In genomic region chr14:17917899-17918298, GRCm38 (mm10) we compare ENCODE assay signal across 11 mouse cellular contexts.
DNase-seq lines count a peak whose midpoint lies in the region; ATAC-seq and TF ChIP-seq lines count a peak whose summit lies in the region.
"Had no signal": no experiment of that assay in that cellular context is flagged by ENCODE, and none has a peak within 500 bp of the region (broad histone marks: within the 10 kb centered on the region; RNA-seq: fewer than 3 reads in every experiment).

No protein-coding gene starts in this region.

- WGBS in lung, embryonic 14.5 days: 37% methylated on average over 3 of the region's 3 CpGs
- WGBS in lung, adult 2 months: 29% methylated on average over 3 of the region's 3 CpGs
- 18% methylated on average over 3 of the region's 3 CpGs for whole genome bisulfite sequencing in forebrain, postnatal 0 days
- 15% methylated on average over 3 of the region's 3 CpGs for WGBS in midbrain, postnatal 0 days

- H3K4me1 ChIP-seq in lung, embryonic 14.5 days (ENCODE audit: insufficient read depth): no peaks in the 10 kb centered on the region
- H3K4me1 ChIP-seq in lung, adult 2 months (ENCODE audit: control insufficient read depth, insufficient read depth, low read length): no peaks in the 10 kb centered on the region
- H3K4me1 ChIP-seq in forebrain, postnatal 0 days (ENCODE audit: insufficient read depth): no peaks in the 10 kb centered on the region
- H3K4me1 ChIP-seq in midbrain, postnatal 0 days (ENCODE audit: insufficient read depth, low read length): no peaks in the 10 kb centered on the region

- no peaks in the 10 kb centered on the region for H3K9me3 ChIP-seq in lung, embryonic 14.5 days (ENCODE audit: low read depth, low read length)
- no peaks in the 10 kb centered on the region for H3K9me3 ChIP-seq in forebrain, postnatal 0 days (ENCODE audit: low read length)
- H3K9me3 ChIP-seq in midbrain, postnatal 0 days (ENCODE audit: low read length): no peaks in the 10 kb centered on the region
- H3K9me3 ChIP-seq: liver, embryonic 13.5 days had no signal

- no peak overlapping the region for H3K4me2 ChIP-seq in lung, embryonic 14.5 days
- no peak overlapping the region for H3K4me2 ChIP-seq in forebrain, postnatal 0 days (ENCODE audit: low read depth)
- H3K4me2 ChIP-seq in midbrain, postnatal 0 days (ENCODE audit: low read depth, low read length, poor library complexity, severe bottlenecking): no peak overlapping the region
- H3K4me2 ChIP-seq: liver, embryonic 13.5 days had no signal

- H3K27ac ChIP-seq in lung, embryonic 14.5 days (ENCODE audit: low read depth): no peak overlapping the region
- H3K27ac ChIP-seq in forebrain, postnatal 0 days (ENCODE audit: low read depth, low read length): no peak overlapping the region
- H3K27ac ChIP-seq in midbrain, postnatal 0 days (ENCODE audit: low read depth, low read length): no peak overlapping the region
- H3K27ac ChIP-seq: liver, embryonic 13.5 days had no signal

- TF ChIP-seq CTCF in lung, embryonic 14.5 days (IDR thresholded peaks at IDR 0.05; ENCODE audit: low read depth): no peak
- no peak for TF ChIP-seq CTCF in lung, adult 2 months (IDR thresholded peaks at IDR 0.05; ENCODE audit: insufficient read depth, low read length)
- no peak for TF ChIP-seq CTCF in forebrain, postnatal 0 days (IDR thresholded peaks at IDR 0.05; ENCODE audit: low read depth)
- no peak for TF ChIP-seq CTCF in midbrain, postnatal 0 days (IDR thresholded peaks at IDR 0.05)

- DNase-seq in lung, embryonic 14.5 days: peak; percentile 36
- no peak for DNase-seq in lung, adult 2 months
- no peak for DNase-seq in forebrain, postnatal 0 days
- DNase-seq in midbrain, postnatal 0 days (ENCODE audit: low spot score): peak; percentile 14
- DNase-seq in testis, postnatal 10 days (ENCODE audit: low spot score): no peak
- no peak for DNase-seq in thymus, adult 18-20 months
- DNase-seq in MN1 (ENCODE audit: low spot score): no peak
- DNase-seq: heart, postnatal 14 days; kidney, adult 18-20 months; liver, embryonic 13.5 days had no signal

- H3K9ac ChIP-seq in lung, embryonic 14.5 days: no peak overlapping the region
- no peak overlapping the region for H3K9ac ChIP-seq in forebrain, postnatal 0 days
- H3K9ac ChIP-seq in midbrain, postnatal 0 days (replicated peaks; ENCODE audit: low read length, poor library complexity, severe bottlenecking): no peak overlapping the region
- H3K9ac ChIP-seq: liver, embryonic 13.5 days had no signal

- no peaks in the 10 kb centered on the region for H3K27me3 ChIP-seq in lung, embryonic 14.5 days (ENCODE audit: insufficient read depth, low read length)
- H3K27me3 ChIP-seq in forebrain, postnatal 0 days (ENCODE audit: insufficient read depth, low read length): no peaks in the 10 kb centered on the region
- H3K27me3 ChIP-seq in midbrain, postnatal 0 days (ENCODE audit: insufficient read depth, low read length): no peaks in the 10 kb centered on the region
- H3K27me3 ChIP-seq: liver, embryonic 13.5 days had no signal

- no peak overlapping the region for H3K4me3 ChIP-seq in lung, embryonic 14.5 days (ENCODE audit: low read depth, low read length)
- no peak overlapping the region for H3K4me3 ChIP-seq in lung, adult 2 months (replicated peaks; ENCODE audit: extremely low read depth, low read depth, low read length)
- no peak overlapping the region for H3K4me3 ChIP-seq in forebrain, postnatal 0 days (ENCODE audit: low read depth, low read length)
- H3K4me3 ChIP-seq in midbrain, postnatal 0 days (ENCODE audit: low read depth, low read length): no peak overlapping the region
- H3K4me3 ChIP-seq: liver, embryonic 13.5 days had no signal

- peak; percentile 60; the same call in 1 of the 2 replicates for ATAC-seq in lung, embryonic 14.5 days (ENCODE audit: insufficient read depth)
- ATAC-seq in common myeloid progenitor, adult 5-6 weeks (replicated peaks; ENCODE audit: low read depth, poor library complexity, severe bottlenecking): peak; percentile 43; the same call in 1 of the 2 replicates
- ATAC-seq in forebrain, postnatal 0 days: peak; percentile 52
- ATAC-seq in midbrain, postnatal 0 days (ENCODE audit: low FRiP score): peak; percentile 48

- TF ChIP-seq POLR2A in lung, adult 2 months (IDR thresholded peaks at IDR 0.05; ENCODE audit: borderline replicate concordance, extremely low read depth, low read depth, low read length): no peak

- H3K36me3 ChIP-seq in lung, embryonic 14.5 days (ENCODE audit: insufficient read depth): no peaks in the 10 kb centered on the region
- no peaks in the 10 kb centered on the region for H3K36me3 ChIP-seq in forebrain, postnatal 0 days (ENCODE audit: insufficient read depth)
- H3K36me3 ChIP-seq in midbrain, postnatal 0 days (ENCODE audit: insufficient read depth, low read length): no peaks in the 10 kb centered on the region
- H3K36me3 ChIP-seq: liver, embryonic 13.5 days had no signal

Comparison
In these comparisons a context has a peak if more than half of its experiments do, and no peak if none do; other contexts are left out.
1. DNase-seq: peak in lung, embryonic 14.5 days (single experiment) and midbrain, postnatal 0 days (single experiment); none in lung, adult 2 months (single experiment), forebrain, postnatal 0 days (single experiment), testis, postnatal 10 days (single experiment), thymus, adult 18-20 months (0 of 2) and MN1 (single experiment).
2. Peak in every context shown above with its lines, with median percentiles within 50 percentile points of each other: ATAC-seq.